In genomic region chr12:30067806-30068205, GRCm38 (mm10) we compare ENCODE assay signal across 17 mouse cellular contexts.
"Had no signal": no experiment of that assay in that cellular context is flagged by ENCODE, and none has a peak within 500 bp of the region (broad histone marks: within the 10 kb centered on the region; RNA-seq: fewer than 3 reads in every experiment).

No protein-coding gene starts in this region.

- H3K36me3 ChIP-seq: midbrain, embryonic 10.5 days; midbrain, embryonic 12.5 days; neural tube, embryonic 13.5 days; neural tube, embryonic 15.5 days; stomach, embryonic 15.5 days had no signal

- H3K9me3 ChIP-seq: midbrain, embryonic 10.5 days; midbrain, embryonic 12.5 days; neural tube, embryonic 13.5 days; neural tube, embryonic 15.5 days; stomach, embryonic 15.5 days had no signal

- DNase-seq: lung, adult 18-20 months; lung, embryonic 14.5 days; lung, postnatal 10 days; lung, postnatal 4 days; midbrain, embryonic 14.5 days; retina, postnatal 1 day; right cerebral cortex, postnatal 14 days; thymus, adult 2 months; thymus, postnatal 25 days; thymus, postnatal 4 days had no signal

- H3K27me3 ChIP-seq: midbrain, embryonic 12.5 days; neural tube, embryonic 13.5 days; neural tube, embryonic 15.5 days; stomach, embryonic 15.5 days had no signal

- H3K27ac ChIP-seq: midbrain, embryonic 10.5 days; midbrain, embryonic 12.5 days; neural tube, embryonic 13.5 days; neural tube, embryonic 15.5 days; stomach, embryonic 15.5 days; stomach, postnatal 0 days had no signal

- H3K4me3 ChIP-seq: midbrain, embryonic 10.5 days; midbrain, embryonic 12.5 days; myocyte; neural tube, embryonic 13.5 days; neural tube, embryonic 15.5 days; stomach, embryonic 15.5 days had no signal

- H3K4me1 ChIP-seq: midbrain, embryonic 10.5 days; midbrain, embryonic 12.5 days; neural tube, embryonic 13.5 days; neural tube, embryonic 15.5 days; stomach, embryonic 15.5 days had no signal
